Mouse (Mus musculus) Patski (cell line): Measurements from ENCODE around the gene Tex44. TPM values are rescaled to one million over a fixed set of nuclear protein-coding genes. Genes with fewer than 3 reads are reported as not detected.

Experiments
- ATAC-seq: fragments of 100-300 bp; one replicate; pipeline ENCODE4 v1.8.0; 2021
- CTCF ChIA-PET: fragments of 350-600 bp; sonication (Branson Sonifier 250); formaldehyde crosslinking; loops from one replicate; lab custom pipeline; 2022; ENCODE audit warnings: inconsistent platforms; lab: Charles Lee
- POLR2A ChIA-PET: fragments of 350-600 bp; sonication (Branson Sonifier 250); formaldehyde crosslinking; loops from one replicate; lab custom pipeline; 2022; ENCODE audit warnings: antibody characterized with exemption, inconsistent platforms; lab: Charles Lee
- DNase-seq: peaks from one replicate; pipeline ENCODE4 v3.0.0-alpha.2; 2011; ENCODE audit warnings: low read depth, low spot score
- H3K27me3 ChIP-seq: fragments of 371-371 bp; one replicate; pipeline ENCODE4 v1.5.1; 2021
- CTCF ChIP-seq: fragments of 100-300 bp; IDR thresholded peaks from one replicate; pipeline ENCODE4 v1.5.1; 2021
- in situ Hi-C: fragments of 300-500 bp; cut with MboI; formaldehyde crosslinking; loops from 3 replicates; pipeline ENCODE4 v1.11.1; 2018; ENCODE audit warnings: low pct_unique_long_range_greater_than_20kb, mixed read lengths
- polyA plus RNA-seq: library from polyadenylated mRNA; unstranded; gene quantifications from one replicate; pipeline ENCODE4 v1.2.3, GENCODE M21; 2021

The Tex44 gene
- polyA plus RNA-seq, 1 experiment from 2014 or later: not detected

- in situ Hi-C loops: no loop called here
- POLR2A ChIA-PET: no interaction called here
These were observed 27.9 kb upstream of the Tex44 start for GRCm38 (mm10) chr1:86398222-86398621.

GRCm38 (mm10) chr1:86399322-86399721, 26.8 kb upstream of the Tex44 start:
- POLR2A ChIA-PET: no interaction called here
- H3K27me3 ChIP-seq: no peaks in the 10 kb centered on the region
- CTCF ChIA-PET: interaction anchor here (0.9 to 1.3 kb wide), 2 partner anchors 11 to 31 kb away, joined by 3 to 4 read pairs; no protein-coding TSS in a partner anchor
- ATAC-seq (no peak), DNase-seq (no peak)
- no peak for TF ChIP-seq CTCF
- in situ Hi-C loops: no loop called here

More at GRCm38 (mm10) chr1:86398222-86398621, 27.9 kb upstream of the Tex44 start:
- no peak for TF ChIP-seq CTCF
- DNase-seq: no peak
- no peaks in the 10 kb centered on the region for H3K27me3 ChIP-seq
- CTCF ChIA-PET: interaction anchor here (1.3 to 1.9 kb wide), 3 partner anchors 9 to 32 kb away, joined by 3 to 11 read pairs (median 3); no protein-coding TSS in a partner anchor
- ATAC-seq: no peak

- ATAC-seq: no peak
- ChIA-PET CTCF (interaction anchor here (0.9 to 1.8 kb wide), 3 partner anchors 9 to 30 kb away, joined by 3 to 4 read pairs (median 4); no protein-coding TSS in a partner anchor), POLR2A (no interaction called here)
- in situ Hi-C loops: no loop called here
- no peak for DNase-seq
- no peak for TF ChIP-seq CTCF
- no peaks in the 10 kb centered on the region for H3K27me3 ChIP-seq
These were observed 25.9 kb upstream of the Tex44 start for GRCm38 (mm10) chr1:86400096-86400754.

- no peak for ATAC-seq
- DNase-seq: no peak
- POLR2A ChIA-PET: no interaction called here
These were observed 21.3 kb upstream of the Tex44 start for GRCm38 (mm10) chr1:86404834-86405233.

GRCm38 (mm10) chr1:86406313-86406712, 19.8 kb upstream of the Tex44 start:
- in situ Hi-C loops: no loop called here
- DNase-seq: no peak
- POLR2A ChIA-PET: no interaction called here
- CTCF ChIA-PET: interaction anchor here (1.1 to 1.9 kb wide), 6 partner anchors 10 to 24 kb away, joined by 3 to 8 read pairs (median 4); no protein-coding TSS in a partner anchor
- no peaks in the 10 kb centered on the region for H3K27me3 ChIP-seq
- no peak for ATAC-seq
- TF ChIP-seq CTCF: no peak

More at GRCm38 (mm10) chr1:86404834-86405233, 21.3 kb upstream of the Tex44 start:
- in situ Hi-C loops: no loop called here
- TF ChIP-seq CTCF: peak; percentile 77
- H3K27me3 ChIP-seq: no peaks in the 10 kb centered on the region
- CTCF ChIA-PET: interaction anchor here (1.5 kb wide), 1 partner anchor 16 kb away, joined by 3 read pairs; no protein-coding TSS in a partner anchor

DNA sequence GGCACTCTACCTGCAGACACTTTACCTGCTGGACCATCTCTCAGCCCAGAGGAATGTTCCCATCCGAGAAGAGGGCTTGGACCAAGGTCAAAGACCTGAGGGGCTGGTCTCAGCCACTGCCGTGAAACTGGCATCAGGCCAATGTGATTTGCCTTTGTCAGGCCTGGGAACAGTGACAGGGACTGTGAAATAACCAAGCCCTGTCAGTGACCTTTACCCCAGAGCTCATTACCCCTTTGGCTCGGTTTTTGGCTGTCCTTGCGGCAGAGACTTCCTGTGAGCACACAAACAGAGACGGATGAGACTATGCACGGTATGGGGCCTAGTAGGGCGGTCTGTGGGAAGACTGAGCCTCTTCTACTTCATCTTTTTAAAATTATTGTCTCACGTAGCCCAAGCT, 19.2 kb upstream of the Tex44 start:
- in situ Hi-C loops: no loop called here
- no peaks in the 10 kb centered on the region for H3K27me3 ChIP-seq
- TF ChIP-seq CTCF: no peak
- POLR2A ChIA-PET: no interaction called here
- ATAC-seq (no peak), DNase-seq (no peak)
- CTCF ChIA-PET: interaction anchor here (1.9 kb wide), 1 partner anchor 9 kb away, joined by 8 read pairs; no protein-coding TSS in a partner anchor

GRCm38 (mm10) chr1:86408515-86408914, 17.6 kb upstream of the Tex44 start:
- H3K27me3 ChIP-seq: no peaks in the 10 kb centered on the region
- ATAC-seq: no peak
- DNase-seq: no peak
- ChIA-PET CTCF (interaction anchor here (0.8 kb wide), 1 partner anchor 22 kb away, joined by 3 read pairs; no protein-coding TSS in a partner anchor), POLR2A (no interaction called here)
- in situ Hi-C loops: no loop called here
- TF ChIP-seq CTCF: no peak

DNA sequence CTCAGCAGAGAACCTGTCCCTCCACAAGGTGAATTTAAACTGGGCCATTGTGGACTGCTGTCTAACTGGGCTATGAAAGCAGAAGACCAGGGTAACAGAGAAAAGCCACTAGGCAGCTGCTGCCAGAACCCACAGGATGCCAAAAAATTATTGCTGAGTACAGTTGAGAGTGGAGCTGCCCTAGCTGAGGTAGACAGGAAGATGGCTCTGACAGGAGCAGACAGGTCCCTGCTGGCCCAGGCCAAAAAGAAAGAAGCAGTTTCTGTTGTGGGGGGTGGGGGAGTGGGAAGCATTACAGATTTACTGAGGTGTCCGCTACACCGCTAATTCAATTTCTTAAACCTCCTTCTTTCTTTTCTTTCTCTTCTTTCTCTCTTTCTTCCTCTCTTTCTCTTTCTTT, 16.7 kb upstream of the Tex44 start:
- TF ChIP-seq CTCF: no peak
- no peaks in the 10 kb centered on the region for H3K27me3 ChIP-seq
- in situ Hi-C loops: no loop called here
- ChIA-PET POLR2A (no interaction called here), CTCF (no interaction called here)
- DNase-seq (no peak), ATAC-seq (no peak)

DNA sequence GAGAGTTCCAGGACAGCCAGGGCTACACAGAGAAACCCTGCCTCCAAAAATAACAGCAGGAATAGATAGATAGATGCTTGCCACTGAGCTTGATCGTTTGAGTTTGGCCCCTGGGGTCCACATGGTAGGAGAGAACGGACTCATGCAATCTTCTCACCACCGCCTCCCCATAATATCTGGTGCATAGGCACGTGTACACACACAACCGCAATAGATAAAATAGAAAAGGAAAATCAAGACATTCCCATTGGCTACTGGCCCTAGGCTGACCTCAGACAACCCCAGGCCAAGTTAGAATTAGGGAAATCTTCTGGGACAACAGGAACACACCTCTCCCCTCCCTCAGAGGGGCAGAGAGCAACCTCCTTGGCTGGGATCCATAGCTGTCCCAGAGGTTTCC, 11.4 kb upstream of the Tex44 start:
- H3K27me3 ChIP-seq: no peaks in the 10 kb centered on the region
- ATAC-seq (no peak), DNase-seq (no peak)
- ChIA-PET CTCF (interaction anchor here (1.2 to 7.0 kb wide), 5 partner anchors 12 to 42 kb away, joined by 3 to 55 read pairs (median 9); no protein-coding TSS in a partner anchor), POLR2A (interaction anchor here (0.6 kb wide), 1 partner anchor 51 kb away, joined by 3 read pairs; no protein-coding TSS in a partner anchor)
- in situ Hi-C loops: no loop called here
- TF ChIP-seq CTCF: no peak

- in situ Hi-C loops: no loop called here
- no peak for TF ChIP-seq CTCF
- no peaks in the 10 kb centered on the region for H3K27me3 ChIP-seq
- ChIA-PET POLR2A (no interaction called here), CTCF (interaction anchor here (0.7 to 7.0 kb wide), 8 partner anchors 8 to 41 kb away, joined by 3 to 55 read pairs (median 8); partner anchors contain the start of genes Nmur1 and Tex44)
- no peak for DNase-seq
- ATAC-seq: no peak
These were observed 11.0 kb upstream of the Tex44 start for GRCm38 (mm10) chr1:86415144-86415543.
